Mouse (Mus musculus): ENCODE data around the gene Cacna2d3. TPM values are rescaled to one million over a fixed set of nuclear protein-coding genes. Genes with fewer than 3 reads are reported as not detected.

Cacna2d3 gene
- total RNA-seq, 2 experiments from 2014 or later = 107 to 115 TPM

DNA sequence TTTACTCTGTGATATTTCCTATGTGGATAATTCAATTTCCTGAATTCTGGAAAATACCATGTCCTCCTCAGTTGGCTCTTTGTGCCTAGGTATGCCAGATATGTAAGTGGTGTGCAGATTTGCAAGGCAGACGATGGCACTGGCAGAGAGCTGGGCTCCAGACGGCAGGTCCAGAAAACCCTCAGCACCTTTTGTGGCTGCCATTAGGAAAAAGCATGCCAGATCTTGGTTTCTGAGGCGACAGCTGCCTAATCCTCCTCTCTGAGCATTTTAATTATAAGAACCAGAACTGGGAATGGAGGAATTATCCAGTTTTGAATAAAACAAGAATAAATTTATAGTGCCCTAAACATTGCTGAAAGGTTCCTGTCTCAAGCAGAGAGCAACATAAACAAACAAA, 767.1 kb downstream of the Cacna2d3 start:
- no peak for DNase-seq (ENCODE audit: low spot score in 2 of 2)

DNA sequence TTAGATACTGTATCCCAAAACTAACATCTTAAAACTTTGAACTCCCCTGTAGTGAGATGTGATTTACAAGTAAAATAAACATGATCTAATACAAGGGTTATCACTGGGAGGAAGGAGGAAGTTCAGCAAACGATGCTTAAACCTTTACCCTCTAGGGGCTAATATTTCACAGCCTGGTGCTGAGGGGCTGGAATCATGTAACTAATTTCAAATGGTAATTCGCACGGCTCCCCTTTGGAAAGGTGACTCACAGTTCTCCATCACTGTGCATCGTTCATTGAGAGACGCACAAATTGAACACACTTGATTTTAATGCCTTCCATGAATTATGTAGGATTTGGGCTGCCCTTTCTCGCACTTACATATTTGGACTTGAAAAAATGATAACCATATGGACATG, 767.6 kb downstream of the Cacna2d3 start:
- no peak for DNase-seq (ENCODE audit: low spot score in 2 of 2)

DNA sequence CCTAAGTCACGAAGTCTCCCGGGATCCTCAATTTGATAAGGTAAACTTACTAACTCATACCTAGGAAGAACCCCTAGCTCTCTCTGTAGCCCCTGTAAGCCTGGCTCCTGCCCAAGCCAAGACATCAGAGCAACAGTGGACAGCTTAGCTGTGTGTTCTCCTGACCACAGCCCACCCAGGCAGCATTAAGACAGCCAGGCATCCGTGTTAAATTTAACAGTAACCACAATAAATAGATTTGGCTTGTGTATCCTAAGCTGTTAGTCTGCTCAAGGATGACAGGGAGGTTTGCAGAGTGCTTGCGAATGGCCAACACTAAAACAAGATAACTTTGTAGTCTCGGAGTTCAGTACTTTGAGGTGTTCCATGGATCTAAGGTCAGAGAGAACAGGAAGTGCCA, 768.3 kb downstream of the Cacna2d3 start:
- no peak for DNase-seq (ENCODE audit: low spot score in 2 of 2)

DNA sequence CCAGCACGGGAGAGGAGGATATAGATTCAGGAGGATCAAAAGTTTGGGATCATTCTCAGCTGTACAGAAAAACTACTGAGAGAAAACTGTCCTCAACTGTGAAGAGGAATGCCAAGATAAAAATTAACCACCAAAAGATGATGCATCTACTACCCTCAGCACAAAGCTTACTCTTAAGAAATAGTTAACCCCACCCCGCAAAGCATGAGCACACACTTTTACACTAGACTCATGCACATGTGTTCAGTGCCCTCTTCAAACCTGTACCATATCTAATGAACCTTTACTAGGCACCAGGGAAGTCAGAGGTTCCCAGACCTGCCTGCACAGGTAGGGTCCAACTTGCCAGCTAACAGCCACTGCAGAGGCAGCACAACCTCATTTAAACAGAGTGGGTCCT, 771.2 kb downstream of the Cacna2d3 start:
- DNase-seq (ENCODE audit: low spot score in 2 of 2) = no peak

DNA sequence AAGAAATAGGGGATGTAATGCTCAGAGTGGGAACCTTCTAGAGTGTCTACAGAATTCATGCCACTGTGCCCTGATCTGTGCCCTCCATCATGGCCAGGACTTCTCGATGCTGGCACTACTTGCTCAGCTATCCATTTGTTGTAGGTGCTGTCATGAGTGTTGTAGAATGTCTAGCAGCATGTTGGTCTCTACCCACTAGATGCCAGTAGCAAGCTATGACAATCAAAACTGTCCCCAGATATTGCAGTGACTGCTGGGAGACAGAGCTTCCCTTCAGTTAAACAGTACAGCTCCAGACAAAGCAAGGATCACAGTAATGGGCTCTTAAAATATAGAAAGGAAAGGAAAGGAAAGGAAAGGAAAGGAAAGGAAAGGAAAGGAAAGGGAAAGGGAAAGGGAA, 771.9 kb downstream of the Cacna2d3 start:
- no peak for DNase-seq (ENCODE audit: low spot score in 2 of 2)

GRCm38 (mm10) chr14:28948019-28948850, 773.4 kb downstream of the Cacna2d3 start:
- no peak for DNase-seq (ENCODE audit: low spot score in 2 of 2)

DNA sequence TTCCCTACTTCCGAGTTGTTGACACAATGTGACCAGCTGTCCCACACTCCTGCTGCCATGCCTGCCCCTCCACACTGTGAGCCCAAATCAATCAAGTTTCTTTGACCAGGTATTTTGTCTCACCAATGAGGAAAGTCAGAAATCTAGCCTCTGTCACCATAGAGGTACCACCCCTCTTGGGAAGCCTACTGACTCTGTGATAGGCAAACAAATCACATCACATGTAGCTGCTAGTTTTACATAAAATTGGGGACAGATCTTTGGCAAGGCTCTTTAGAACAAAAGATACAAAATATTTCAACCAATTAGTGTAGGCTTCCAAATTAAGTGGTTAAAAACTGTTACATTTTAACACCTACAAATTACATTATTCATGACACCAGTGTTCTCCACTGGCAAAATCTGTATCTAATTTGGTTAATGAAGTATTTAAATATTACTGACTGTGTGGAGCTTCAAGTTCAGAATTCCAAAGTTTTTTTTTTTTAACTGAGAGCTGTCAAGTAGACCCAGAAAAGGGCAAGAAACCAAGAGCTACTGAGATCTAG, 788.8 kb downstream of the Cacna2d3 start:
- no peak for DNase-seq (ENCODE audit: low spot score in 2 of 2)

GRCm38 (mm10) chr14:28923180-28923961, 798.3 kb downstream of the Cacna2d3 start:
- DNase-seq (ENCODE audit: low spot score in 2 of 2) = no peak

DNA sequence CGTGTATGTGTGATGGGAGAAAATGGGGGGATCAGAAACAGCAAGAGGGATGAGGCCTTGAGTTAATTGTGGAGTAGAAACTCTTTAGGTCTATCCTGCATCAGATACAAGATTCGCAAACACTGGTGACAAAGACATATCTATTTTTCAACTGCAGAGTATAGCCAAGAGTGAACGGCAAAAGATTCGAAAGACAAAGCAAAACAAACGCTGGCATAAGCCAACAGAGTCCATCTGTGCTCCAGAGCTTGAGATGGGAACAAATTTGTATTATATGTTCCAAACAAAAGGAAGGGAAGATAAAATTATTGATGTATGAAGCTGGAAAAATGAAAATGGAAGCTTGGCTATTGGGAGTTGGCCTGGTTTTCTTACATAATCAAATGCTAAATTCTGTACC, 802.8 kb downstream of the Cacna2d3 start:
- no peak for DNase-seq (ENCODE audit: low spot score in 2 of 2)

DNA sequence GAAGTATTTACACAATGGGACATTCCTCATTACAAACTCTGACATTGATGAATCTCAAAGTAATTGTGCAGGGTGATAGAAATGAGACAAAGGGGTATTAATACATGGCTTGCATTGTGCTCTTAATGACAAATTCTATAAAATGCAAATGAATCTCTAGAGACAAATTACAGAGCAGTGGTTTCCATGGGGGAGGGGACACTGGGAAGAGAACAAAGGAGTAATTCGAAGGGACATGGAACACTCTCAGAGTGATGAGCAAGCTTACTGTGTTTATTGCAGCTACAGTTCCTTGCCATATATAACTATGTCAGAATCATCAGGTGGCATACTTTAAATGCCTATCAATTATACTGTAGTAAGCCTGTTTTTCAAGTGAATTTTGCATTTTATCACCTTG, 806.7 kb downstream of the Cacna2d3 start:
- DNase-seq (ENCODE audit: low spot score in 2 of 2) = no peak

DNA sequence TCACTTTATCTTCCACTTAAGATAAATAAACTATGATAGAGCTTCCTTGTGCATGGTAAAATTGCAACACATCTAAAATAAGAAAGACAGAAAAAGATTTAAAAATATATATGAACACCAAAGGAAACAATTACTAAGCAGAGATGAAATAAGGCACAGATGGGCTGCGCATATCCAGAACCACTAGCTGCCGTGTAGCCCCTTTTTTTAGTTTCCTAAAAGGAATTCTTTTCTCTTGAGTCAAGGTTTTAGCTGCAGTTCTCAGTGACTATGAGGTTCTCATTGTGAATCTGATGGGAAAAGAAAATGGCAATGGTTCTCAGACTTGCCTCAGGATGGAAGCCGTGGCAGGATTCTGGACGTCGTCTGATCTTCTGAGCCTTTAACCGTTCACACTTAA, 814.0 kb downstream of the Cacna2d3 start:
- no peak for DNase-seq (ENCODE audit: low spot score in 2 of 2)

GRCm38 (mm10) chr14:28892530-28892929, 829.1 kb downstream of the Cacna2d3 start:
- no peak for DNase-seq (ENCODE audit: low spot score in 2 of 2)

GRCm38 (mm10) chr14:28887373-28887772, 834.3 kb downstream of the Cacna2d3 start:
- no peak for DNase-seq (ENCODE audit: low spot score in 2 of 2)

DNA sequence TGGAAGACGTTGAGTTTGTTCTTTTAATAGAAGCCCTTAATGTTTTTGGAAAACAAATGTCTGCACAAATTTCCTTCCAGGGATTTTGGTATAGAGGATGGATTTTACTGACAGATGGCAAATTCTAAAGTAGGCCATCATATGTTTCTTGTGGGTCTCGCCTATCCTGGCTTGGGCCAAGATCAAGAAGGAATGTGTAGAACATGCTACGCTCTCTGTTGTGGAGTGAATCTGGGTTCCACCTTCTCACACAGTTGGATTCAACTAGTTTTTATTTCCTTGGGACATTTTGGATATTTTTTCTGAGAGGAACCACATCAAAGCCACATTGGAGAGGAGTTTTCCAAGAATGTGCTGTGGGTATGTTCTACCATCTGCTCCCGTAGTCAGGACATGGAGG, 835.0 kb downstream of the Cacna2d3 start:
- no peak for DNase-seq (ENCODE audit: low spot score in 2 of 2)

GRCm38 (mm10) chr14:28870983-28871382, 850.7 kb downstream of the Cacna2d3 start:
- no peak for DNase-seq (ENCODE audit: low spot score in 2 of 2)

GRCm38 (mm10) chr14:28870382-28870781, 851.3 kb downstream of the Cacna2d3 start:
- DNase-seq (ENCODE audit: low spot score in 2 of 2) = no peak

GRCm38 (mm10) chr14:28864925-28865324, 856.7 kb downstream of the Cacna2d3 start:
- DNase-seq (ENCODE audit: low spot score in 2 of 2) = peak; percentile 12 to 19

DNA sequence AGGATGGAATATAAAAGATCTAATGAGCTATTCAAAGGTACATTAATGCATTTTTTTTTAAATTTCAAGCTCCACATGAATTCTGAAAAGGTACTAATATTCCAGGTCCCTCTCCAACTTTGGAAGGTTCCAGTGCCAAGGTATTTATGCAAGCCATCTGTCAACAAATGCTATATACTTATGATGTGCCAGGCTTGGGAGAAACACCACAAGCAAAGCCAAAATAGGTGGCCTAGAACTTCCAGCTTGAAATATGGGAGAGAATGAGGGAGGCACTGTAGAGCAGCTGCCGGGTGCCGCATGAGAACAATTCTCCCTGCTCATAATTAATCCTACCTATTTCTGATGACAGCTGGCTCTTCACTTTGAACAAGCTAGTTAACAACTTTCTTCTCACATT, 860.5 kb downstream of the Cacna2d3 start:
- no peak for DNase-seq (ENCODE audit: low spot score in 2 of 2)

Measured in layer of hippocampus, postnatal 10 days (tissue).